Mouse (Mus musculus) heart, postnatal 0 days (tissue): ENCODE results near the gene Gab1. TPM values are rescaled to one million over a fixed set of nuclear protein-coding genes. Genes with fewer than 3 reads are reported as not detected.

Experiments
- ATAC-seq: fragments of 200-750 bp; cut with Nextera tagmentation; 2 replicates; pipeline ENCODE4 v1.8.0; 2017; ENCODE audit warnings: low read depth, moderate number of reproducible peaks, moderate library complexity; ENCODE audit not compliant: insufficient read depth
- DNase-seq: peaks from one replicate; pipeline ENCODE4 v3.0.0-alpha.2; 2016; ENCODE audit warnings: low spot score
- H3K27ac ChIP-seq: fragments of 300-500 bp; sonication (generic); 2 replicates; pipeline ENCODE4 v1.5.1; 2014; ENCODE audit warnings: low read depth, mild to moderate bottlenecking
- H3K27me3 ChIP-seq: fragments of 300-500 bp; sonication (generic); 2 replicates; pipeline ENCODE4 v1.6.1; 2014; ENCODE audit warnings: low read length, mixed read lengths; ENCODE audit not compliant: control insufficient read depth, insufficient read depth
- H3K36me3 ChIP-seq: fragments of 300-500 bp; sonication (generic); replicated peaks from 2 replicates; pipeline ENCODE4 v1.6.1; 2014; ENCODE audit warnings: low read length, mixed read lengths; ENCODE audit not compliant: control insufficient read depth, insufficient read depth
- H3K4me1 ChIP-seq: fragments of 300-500 bp; sonication (generic); 2 replicates; pipeline ENCODE4 v1.6.1; 2014; ENCODE audit warnings: antibody characterized with exemption; ENCODE audit not compliant: control insufficient read depth, insufficient read depth
- H3K4me2 ChIP-seq: fragments of 300-500 bp; sonication (generic); 2 replicates; pipeline ENCODE4 v1.6.1; 2014; ENCODE audit warnings: low read depth, mild to moderate bottlenecking, low read length, moderate library complexity
- H3K4me3 ChIP-seq: fragments of 300-500 bp; sonication (generic); 2 replicates; pipeline ENCODE4 v1.5.1; 2014; ENCODE audit warnings: low read depth, low read length
- H3K9ac ChIP-seq: fragments of 300-500 bp; sonication (generic); replicated peaks from 2 replicates; pipeline ENCODE4 v1.6.1; 2014; ENCODE audit warnings: low read depth, low read length, mixed read lengths
- H3K9me3 ChIP-seq: fragments of 300-500 bp; sonication (generic); replicated peaks from 2 replicates; pipeline ENCODE4 v1.6.1; 2016; ENCODE audit warnings: low read length; ENCODE audit not compliant: control insufficient read depth
- CTCF ChIP-seq: IDR thresholded peaks from 2 replicates; pipeline ENCODE4 v1.5.1; 2016; ENCODE audit warnings: antibody characterized with exemption, control low read depth, low read depth
- EP300 ChIP-seq: IDR thresholded peaks from 2 replicates; pipeline ENCODE4 v1.6.1; 2016; ENCODE audit warnings: antibody characterized with exemption, low read depth
- WGBS: fragments of 180-500 bp; shearing (Covaris S2); extraction: QIAGEN DNeasy Blood & Tissue Kit; methylation state at CpG from one replicate; pipeline ENCODE4 v1.1.7; 2014; 5-methylcytosine and 5-hydroxymethylcytosine counted together
- polyA plus RNA-seq: library from polyadenylated mRNA; unstranded; fragments of >200 nt; fragmentation: Nextera tagmentation; extraction: Ambion mirVana; gene quantifications from 2 replicates; pipeline ENCODE4 v1.2.1, GENCODE M21; 2015
- total RNA-seq: library from RNA; depleted of rRNA; stranded (reverse); fragments of >200 nt; gene quantifications from 2 replicates; pipeline ENCODE4 v1.2.3, GENCODE M21; 2014; ENCODE audit warnings: low replicate concordance

The Gab1 gene
- total and polyA plus RNA-seq, 2 experiments from 2014 or later, result 18.8 to 54.0 TPM

- no peak overlapping the region for H3K4me3 ChIP-seq
- H3K4me2 ChIP-seq, result no peak overlapping the region
- no peaks in the 10 kb centered on the region for H3K27me3 ChIP-seq
- H3K36me3 ChIP-seq, result no peaks in the 10 kb centered on the region
- H3K4me1 ChIP-seq, result peaks cover 58% of the 10 kb centered on the region
- WGBS, result 58% methylated on average over 6 of the region's 6 CpGs
- H3K9ac ChIP-seq, result no peak overlapping the region
- DNase-seq (no peak), ATAC-seq (no peak)
- H3K9me3 ChIP-seq, result no peaks in the 10 kb centered on the region
- H3K27ac ChIP-seq, result peak overlapping the region; percentile 32; the same call in 1 of the 2 replicates
- TF ChIP-seq EP300, result no peak
- TF ChIP-seq CTCF, result 0 out of 2 replicates have a peak, but pooled peaks have one; percentile 2
These were observed 40.2 kb downstream of the Gab1 start for GRCm38 (mm10) chr8:80840090-80840489.

- H3K27me3 ChIP-seq, result no peaks in the 10 kb centered on the region
- peak overlapping the region; percentile 82 for H3K27ac ChIP-seq
- no peak overlapping the region for H3K9ac ChIP-seq
- no peaks in the 10 kb centered on the region for H3K9me3 ChIP-seq
- DNase-seq (peak; percentile 69), ATAC-seq (peak; percentile 64; the same call in 1 of the 2 replicates)
- WGBS, result 13% methylated on average over 6 of the region's 6 CpGs
- H3K4me3 ChIP-seq, result no peak overlapping the region
- H3K36me3 ChIP-seq, result no peaks in the 10 kb centered on the region
- TF ChIP-seq EP300 (no peak), CTCF (no peak)
- peaks cover 60% of the 10 kb centered on the region for H3K4me1 ChIP-seq
- H3K4me2 ChIP-seq, result no peak overlapping the region
These were observed 42.1 kb downstream of the Gab1 start for GRCm38 (mm10) chr8:80838199-80838598.

GRCm38 (mm10) chr8:80835401-80835800 lies 44.9 kb downstream of the Gab1 start:
- no peak overlapping the region for H3K4me2 ChIP-seq
- H3K36me3 ChIP-seq, result no peaks in the 10 kb centered on the region
- H3K4me3 ChIP-seq, result no peak overlapping the region
- 80% methylated on average over 6 of the region's 6 CpGs for WGBS
- H3K27ac ChIP-seq, result 0 out of 2 replicates have a peak overlapping the region, but pooled peaks have one; percentile 49
- no peak overlapping the region for H3K9ac ChIP-seq
- no peaks in the 10 kb centered on the region for H3K9me3 ChIP-seq
- no peak for TF ChIP-seq CTCF
- TF ChIP-seq EP300, result no peak
- ATAC-seq (no peak), DNase-seq (no peak)
- H3K4me1 ChIP-seq, result peaks cover 57% of the 10 kb centered on the region
- no peaks in the 10 kb centered on the region for H3K27me3 ChIP-seq

GRCm38 (mm10) chr8:80834443-80834842 lies 45.9 kb downstream of the Gab1 start:
- Histone ChIP-seq H3K4me2 (peak overlapping the region; percentile 5; the same call in 1 of the 2 replicates), H3K27ac (peak overlapping the region; percentile 49), H3K36me3 (no peaks in the 10 kb centered on the region), H3K4me1 (peaks cover 61% of the 10 kb centered on the region), H3K9ac (no peak overlapping the region), H3K27me3 (no peaks in the 10 kb centered on the region), H3K9me3 (no peaks in the 10 kb centered on the region), H3K4me3 (no peak overlapping the region)
- WGBS, result 16% methylated on average over 4 of the region's 4 CpGs
- TF ChIP-seq CTCF (no peak), EP300 (no peak)
- DNase-seq (no peak), ATAC-seq (no peak)

- Histone ChIP-seq H3K9me3 (no peaks in the 10 kb centered on the region), H3K36me3 (no peaks in the 10 kb centered on the region), H3K9ac (no peak overlapping the region), H3K27me3 (no peaks in the 10 kb centered on the region), H3K4me2 (no peak overlapping the region), H3K27ac (peak overlapping the region; percentile 6; the same call in 1 of the 2 replicates), H3K4me1 (peaks cover 53% of the 10 kb centered on the region), H3K4me3 (no peak overlapping the region)
- DNase-seq (no peak), ATAC-seq (no peak)
- no peak for TF ChIP-seq EP300
- no peak for TF ChIP-seq CTCF
These were observed 47.8 kb downstream of the Gab1 start for GRCm38 (mm10) chr8:80832534-80832933.
